Mouse (Mus musculus): Measurements from ENCODE around the gene Plekha6. TPM values are rescaled to one million over a fixed set of nuclear protein-coding genes. Genes with fewer than 3 reads are reported as not detected.
A peak's percentile ranks its signal among the peaks of the same experiment; 100 is the strongest.

Gene Plekha6
- polyA plus RNA-seq, 1 experiment from 2014 or later = 15.0 TPM

- peaks cover 5% of the 10 kb centered on the region; the same call in 1 of the 2 replicates for H3K36me3 ChIP-seq (ENCODE audit: control insufficient read depth, insufficient read depth, low read length)
- no peak for ATAC-seq
- H3K9me3 ChIP-seq (ENCODE audit: control insufficient read depth, low read length) = no peaks in the 10 kb centered on the region
- peak overlapping the region; percentile 88 for H3K4me3 ChIP-seq (ENCODE audit: low read length)
- H3K27ac ChIP-seq (ENCODE audit: low read depth, low read length) = no peak overlapping the region
- H3K27me3 ChIP-seq (replicated peaks; ENCODE audit: control insufficient read depth, insufficient read depth, low read length) = no peaks in the 10 kb centered on the region
- peak overlapping the region; percentile 88 for H3K4me2 ChIP-seq (ENCODE audit: low read length)
- H3K9ac ChIP-seq (ENCODE audit: low read depth, low read length) = peak overlapping the region; percentile 6; the same call in 1 of the 2 replicates
- WGBS = 43% methylated on average over 4 of the region's 4 CpGs
- peaks cover 39% of the 10 kb centered on the region for H3K4me1 ChIP-seq (ENCODE audit: control insufficient read depth, insufficient read depth, low read depth, low read length)
These were observed 29.1 kb upstream of the Plekha6 start for GRCm38 (mm10) chr1:133134881-133135280.

GRCm38 (mm10) chr1:133135808-133136207 is 28.2 kb upstream of the Plekha6 start:
- H3K9me3 ChIP-seq (ENCODE audit: control insufficient read depth, low read length) = no peaks in the 10 kb centered on the region
- no peaks in the 10 kb centered on the region for H3K27me3 ChIP-seq (replicated peaks; ENCODE audit: control insufficient read depth, insufficient read depth, low read length)
- H3K36me3 ChIP-seq (ENCODE audit: control insufficient read depth, insufficient read depth, low read length) = peaks cover 12% of the 10 kb centered on the region
- no peak overlapping the region for H3K9ac ChIP-seq (ENCODE audit: low read depth, low read length)
- peak overlapping the region; percentile 88 for H3K4me2 ChIP-seq (ENCODE audit: low read length)
- no peak overlapping the region for H3K27ac ChIP-seq (ENCODE audit: low read depth, low read length)
- peaks cover 35% of the 10 kb centered on the region for H3K4me1 ChIP-seq (ENCODE audit: control insufficient read depth, insufficient read depth, low read depth, low read length)
- H3K4me3 ChIP-seq (ENCODE audit: low read length) = no peak overlapping the region
- WGBS = 54% methylated on average over 5 of the region's 5 CpGs
- no peak for ATAC-seq

- Histone ChIP-seq H3K27me3 (replicated peaks; ENCODE audit: control insufficient read depth, insufficient read depth, low read length) (no peaks in the 10 kb centered on the region), H3K4me1 (ENCODE audit: control insufficient read depth, insufficient read depth, low read depth, low read length) (peaks cover 24% of the 10 kb centered on the region), H3K27ac (ENCODE audit: low read depth, low read length) (no peak overlapping the region), H3K36me3 (ENCODE audit: control insufficient read depth, insufficient read depth, low read length) (peaks cover 12% of the 10 kb centered on the region), H3K9me3 (ENCODE audit: control insufficient read depth, low read length) (no peaks in the 10 kb centered on the region), H3K4me2 (ENCODE audit: low read length) (no peak overlapping the region), H3K4me3 (ENCODE audit: low read length) (no peak overlapping the region), H3K9ac (ENCODE audit: low read depth, low read length) (no peak overlapping the region)
- WGBS = 100% methylated on average over 1 of the region's 1 CpGs
- ATAC-seq = no peak
These were observed 25.6 kb upstream of the Plekha6 start for GRCm38 (mm10) chr1:133138401-133138800.

GRCm38 (mm10) chr1:133146014-133147009 is 17.7 kb upstream of the Plekha6 start:
- peak; percentile 65 for ATAC-seq
- Histone ChIP-seq H3K4me2 (ENCODE audit: low read length) (no peak overlapping the region), H3K4me3 (ENCODE audit: low read length) (no peak overlapping the region), H3K4me1 (ENCODE audit: control insufficient read depth, insufficient read depth, low read depth, low read length) (no peaks in the 10 kb centered on the region), H3K27me3 (replicated peaks; ENCODE audit: control insufficient read depth, insufficient read depth, low read length) (no peaks in the 10 kb centered on the region), H3K9ac (ENCODE audit: low read depth, low read length) (no peak overlapping the region), H3K36me3 (ENCODE audit: control insufficient read depth, insufficient read depth, low read length) (no peaks in the 10 kb centered on the region), H3K9me3 (ENCODE audit: control insufficient read depth, low read length) (no peaks in the 10 kb centered on the region; the same call in 1 of the 2 replicates), H3K27ac (ENCODE audit: low read depth, low read length) (no peak overlapping the region)
- 61% methylated on average over 22 of the region's 22 CpGs for WGBS

- Histone ChIP-seq H3K27me3 (replicated peaks; ENCODE audit: control insufficient read depth, insufficient read depth, low read length) (no peaks in the 10 kb centered on the region), H3K4me2 (ENCODE audit: low read length) (no peak overlapping the region), H3K36me3 (ENCODE audit: control insufficient read depth, insufficient read depth, low read length) (no peaks in the 10 kb centered on the region), H3K4me1 (ENCODE audit: control insufficient read depth, insufficient read depth, low read depth, low read length) (no peaks in the 10 kb centered on the region), H3K9ac (ENCODE audit: low read depth, low read length) (no peak overlapping the region), H3K27ac (ENCODE audit: low read depth, low read length) (no peak overlapping the region), H3K4me3 (ENCODE audit: low read length) (no peak overlapping the region), H3K9me3 (ENCODE audit: control insufficient read depth, low read length) (no peaks in the 10 kb centered on the region; the same call in 1 of the 2 replicates)
- no peak for ATAC-seq
- 87% methylated on average over 5 of the region's 5 CpGs for WGBS
These were observed 16.7 kb upstream of the Plekha6 start for GRCm38 (mm10) chr1:133147324-133147723.

GRCm38 (mm10) chr1:133148122-133148521 is 15.9 kb upstream of the Plekha6 start:
- Histone ChIP-seq H3K36me3 (ENCODE audit: control insufficient read depth, insufficient read depth, low read length) (no peaks in the 10 kb centered on the region), H3K4me2 (ENCODE audit: low read length) (no peak overlapping the region), H3K27ac (ENCODE audit: low read depth, low read length) (no peak overlapping the region), H3K4me1 (ENCODE audit: control insufficient read depth, insufficient read depth, low read depth, low read length) (no peaks in the 10 kb centered on the region), H3K9me3 (ENCODE audit: control insufficient read depth, low read length) (no peaks in the 10 kb centered on the region; the same call in 1 of the 2 replicates), H3K27me3 (replicated peaks; ENCODE audit: control insufficient read depth, insufficient read depth, low read length) (no peaks in the 10 kb centered on the region), H3K4me3 (ENCODE audit: low read length) (no peak overlapping the region), H3K9ac (ENCODE audit: low read depth, low read length) (no peak overlapping the region)
- 96% methylated on average over 8 of the region's 8 CpGs for WGBS
- no peak for ATAC-seq

- WGBS = 91% methylated on average over 2 of the region's 2 CpGs
- no peak for ATAC-seq
- Histone ChIP-seq H3K27me3 (replicated peaks; ENCODE audit: control insufficient read depth, insufficient read depth, low read length) (no peaks in the 10 kb centered on the region), H3K4me3 (ENCODE audit: low read length) (no peak overlapping the region), H3K4me1 (ENCODE audit: control insufficient read depth, insufficient read depth, low read depth, low read length) (no peaks in the 10 kb centered on the region), H3K4me2 (ENCODE audit: low read length) (no peak overlapping the region), H3K27ac (ENCODE audit: low read depth, low read length) (no peak overlapping the region), H3K9me3 (ENCODE audit: control insufficient read depth, low read length) (no peaks in the 10 kb centered on the region; the same call in 1 of the 2 replicates), H3K9ac (ENCODE audit: low read depth, low read length) (no peak overlapping the region), H3K36me3 (ENCODE audit: control insufficient read depth, insufficient read depth, low read length) (no peaks in the 10 kb centered on the region)
These were observed 13.5 kb upstream of the Plekha6 start for GRCm38 (mm10) chr1:133150556-133150955.

GRCm38 (mm10) chr1:133152213-133152612 is 11.8 kb upstream of the Plekha6 start:
- no peaks in the 10 kb centered on the region; the same call in 1 of the 2 replicates for H3K9me3 ChIP-seq (ENCODE audit: control insufficient read depth, low read length)
- H3K27ac ChIP-seq (ENCODE audit: low read depth, low read length) = no peak overlapping the region
- no peak overlapping the region for H3K9ac ChIP-seq (ENCODE audit: low read depth, low read length)
- WGBS = 90% methylated on average over 3 of the region's 3 CpGs
- H3K4me2 ChIP-seq (ENCODE audit: low read length) = no peak overlapping the region
- H3K4me3 ChIP-seq (ENCODE audit: low read length) = no peak overlapping the region
- no peaks in the 10 kb centered on the region for H3K27me3 ChIP-seq (replicated peaks; ENCODE audit: control insufficient read depth, insufficient read depth, low read length)
- no peak for ATAC-seq
- no peaks in the 10 kb centered on the region for H3K36me3 ChIP-seq (ENCODE audit: control insufficient read depth, insufficient read depth, low read length)
- no peaks in the 10 kb centered on the region for H3K4me1 ChIP-seq (ENCODE audit: control insufficient read depth, insufficient read depth, low read depth, low read length)

- ATAC-seq = no peak
- Histone ChIP-seq H3K36me3 (ENCODE audit: control insufficient read depth, insufficient read depth, low read length) (no peaks in the 10 kb centered on the region), H3K27me3 (replicated peaks; ENCODE audit: control insufficient read depth, insufficient read depth, low read length) (no peaks in the 10 kb centered on the region), H3K4me3 (ENCODE audit: low read length) (no peak overlapping the region), H3K27ac (ENCODE audit: low read depth, low read length) (no peak overlapping the region), H3K9me3 (ENCODE audit: control insufficient read depth, low read length) (no peaks in the 10 kb centered on the region), H3K4me2 (ENCODE audit: low read length) (no peak overlapping the region), H3K9ac (ENCODE audit: low read depth, low read length) (no peak overlapping the region), H3K4me1 (ENCODE audit: control insufficient read depth, insufficient read depth, low read depth, low read length) (peaks cover 5% of the 10 kb centered on the region)
- WGBS = 88% methylated on average over 6 of the region's 6 CpGs
These were observed 8.7 kb upstream of the Plekha6 start for GRCm38 (mm10) chr1:133155270-133155669.

Measured in hindbrain, embryonic 16.5 days (tissue).